Mouse (Mus musculus): ENCODE results near the gene Pik3ap1. TPM values are rescaled to one million over a fixed set of nuclear protein-coding genes. Genes with fewer than 3 reads are reported as not detected.
"Not testable (repeated sequence)": the region's sequence is repeated elsewhere in the genome, so short reads cannot be mapped to it uniquely, and the experiment has no call there.

Gene Pik3ap1
- polyA plus RNA-seq (2016; fragmentation: Nextera tagmentation; extraction: Ambion mirVana) = 1.3 and 1.4 TPM in 2 replicates

GRCm38 (mm10) chr19:41384922-41385508 lies at the start of gene Pik3ap1:
Gene Pik3ap1, minus strand, starts transcription at chr19:41385102.
- Histone ChIP-seq H3K9me3 (replicated peaks) (no peaks in the 10 kb centered on the region), H3K9ac (peak within 1 kb of the TSS; percentile 68), H3K4me2 (peak within 1 kb of the TSS; percentile 100), H3K27ac (ENCODE audit: poor library complexity, severe bottlenecking) (no peak within 1 kb of the TSS), H3K4me3 (peak within 1 kb of the TSS; percentile 60), H3K27me3 (replicated peaks) (peaks cover 11% of the 10 kb centered on the region; the same call in 1 of the 2 replicates), H3K36me3 (no peaks in the 10 kb centered on the region), H3K4me1 (replicated peaks) (peaks cover 22% of the 10 kb centered on the region)
- 1% methylated on average over 41 of the region's 41 CpGs for WGBS
- peak; percentile 48; the same call in 1 of the 2 replicates for ATAC-seq (ENCODE audit: insufficient number of reproducible peaks, low FRiP score)

DNA sequence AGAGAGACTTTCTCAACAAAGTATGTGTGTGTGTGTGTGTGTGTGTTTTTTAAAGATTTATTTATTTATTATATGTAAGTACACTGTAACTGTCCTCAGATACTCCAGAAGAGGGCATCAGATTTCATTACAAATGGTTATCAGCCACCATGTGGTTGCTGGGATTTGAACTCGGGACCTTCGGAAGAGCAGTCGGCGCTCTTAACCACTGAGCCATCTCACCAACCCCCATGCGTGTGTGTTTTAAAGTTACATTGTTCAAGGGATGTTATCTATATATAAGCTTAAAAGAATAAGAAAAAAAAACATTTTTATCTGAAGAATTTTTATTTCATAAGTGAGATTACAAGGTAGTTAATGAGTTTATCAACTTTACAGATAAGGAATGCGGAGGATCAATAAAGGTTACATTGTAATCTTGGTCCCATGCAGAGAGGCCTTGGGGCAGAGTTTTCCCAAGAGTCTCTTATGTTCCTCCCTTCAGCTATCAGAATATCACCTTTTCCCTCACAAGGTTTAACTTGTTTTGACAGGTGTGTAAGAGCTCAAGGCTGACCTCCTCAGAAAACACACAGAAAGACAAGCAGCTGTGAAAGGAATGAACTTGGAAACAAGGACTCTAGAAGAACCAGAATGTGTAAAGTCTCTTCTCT lies 46.7 kb upstream of the Pik3ap1 start:
- not testable (repeated sequence) for H3K27ac ChIP-seq (ENCODE audit: poor library complexity, severe bottlenecking); H3K9ac ChIP-seq; H3K36me3 ChIP-seq; H3K4me1 ChIP-seq (replicated peaks); H3K4me3 ChIP-seq; H3K4me2 ChIP-seq; H3K9me3 ChIP-seq (replicated peaks); ATAC-seq (ENCODE audit: insufficient number of reproducible peaks, low FRiP score); H3K27me3 ChIP-seq (replicated peaks)
- no CpG with 5 or more reads among the region's 6 CpGs for WGBS

DNA sequence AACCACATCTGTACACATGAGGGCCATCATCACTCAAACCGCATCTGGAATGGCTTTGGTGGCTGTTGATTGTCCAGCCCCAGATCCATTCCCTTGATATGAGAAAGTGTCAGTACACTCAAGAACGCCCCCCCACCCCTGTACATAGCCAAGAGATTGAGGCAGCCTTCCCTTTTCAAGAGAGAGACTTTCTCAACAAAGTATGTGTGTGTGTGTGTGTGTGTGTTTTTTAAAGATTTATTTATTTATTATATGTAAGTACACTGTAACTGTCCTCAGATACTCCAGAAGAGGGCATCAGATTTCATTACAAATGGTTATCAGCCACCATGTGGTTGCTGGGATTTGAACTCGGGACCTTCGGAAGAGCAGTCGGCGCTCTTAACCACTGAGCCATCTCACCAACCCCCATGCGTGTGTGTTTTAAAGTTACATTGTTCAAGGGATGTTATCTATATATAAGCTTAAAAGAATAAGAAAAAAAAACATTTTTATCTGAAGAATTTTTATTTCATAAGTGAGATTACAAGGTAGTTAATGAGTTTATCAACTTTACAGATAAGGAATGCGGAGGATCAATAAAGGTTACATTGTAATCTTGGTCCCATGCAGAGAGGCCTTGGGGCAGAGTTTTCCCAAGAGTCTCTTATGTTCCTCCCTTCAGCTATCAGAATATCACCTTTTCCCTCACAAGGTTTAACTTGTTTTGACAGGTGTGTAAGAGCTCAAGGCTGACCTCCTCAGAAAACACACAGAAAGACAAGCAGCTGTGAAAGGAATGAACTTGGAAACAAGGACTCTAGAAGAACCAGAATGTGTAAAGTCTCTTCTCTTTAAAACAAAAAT lies 41.2 kb upstream of the Pik3ap1 start:
- ATAC-seq (ENCODE audit: insufficient number of reproducible peaks, low FRiP score); H3K9me3 ChIP-seq (replicated peaks); H3K4me1 ChIP-seq (replicated peaks); H3K9ac ChIP-seq; H3K27ac ChIP-seq (ENCODE audit: poor library complexity, severe bottlenecking); H3K27me3 ChIP-seq (replicated peaks); H3K4me2 ChIP-seq; H3K36me3 ChIP-seq; H3K4me3 ChIP-seq: not testable (repeated sequence)
- no CpG with 5 or more reads among the region's 8 CpGs for WGBS

GRCm38 (mm10) chr19:41421264-41421663 lies 36.4 kb upstream of the Pik3ap1 start:
- no peaks in the 10 kb centered on the region for H3K36me3 ChIP-seq
- 39% methylated on average over 2 of the region's 2 CpGs for WGBS
- no peaks in the 10 kb centered on the region for H3K27me3 ChIP-seq (replicated peaks)
- ATAC-seq (ENCODE audit: insufficient number of reproducible peaks, low FRiP score) = no peak
- H3K27ac ChIP-seq (ENCODE audit: poor library complexity, severe bottlenecking) = no peak overlapping the region
- no peak overlapping the region for H3K4me3 ChIP-seq
- no peaks in the 10 kb centered on the region for H3K4me1 ChIP-seq (replicated peaks)
- no peaks in the 10 kb centered on the region for H3K9me3 ChIP-seq (replicated peaks)
- H3K9ac ChIP-seq = no peak overlapping the region
- no peak overlapping the region for H3K4me2 ChIP-seq

DNA sequence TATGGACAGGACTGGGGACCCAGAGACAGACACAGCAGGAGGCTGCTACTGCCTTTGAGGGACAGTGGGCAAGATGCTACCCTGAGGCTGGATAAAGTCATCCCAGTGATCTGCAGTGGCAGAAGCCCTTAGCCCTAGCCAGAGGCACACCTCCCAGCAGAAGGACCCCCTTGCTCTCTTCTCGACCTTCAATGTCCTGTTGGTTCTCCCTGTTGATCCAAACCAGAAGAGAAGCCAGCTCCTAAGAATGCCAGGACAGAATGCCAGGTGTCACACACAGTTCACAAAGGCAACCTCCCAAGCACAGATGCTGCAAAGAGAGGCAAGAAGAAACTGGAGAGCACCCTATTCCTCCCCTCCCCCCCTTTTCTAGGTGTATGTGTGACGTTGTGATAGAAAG lies 33.9 kb upstream of the Pik3ap1 start:
- no peak for ATAC-seq (ENCODE audit: insufficient number of reproducible peaks, low FRiP score)
- Histone ChIP-seq H3K9ac (no peak overlapping the region), H3K4me1 (replicated peaks) (no peaks in the 10 kb centered on the region), H3K27me3 (replicated peaks) (no peaks in the 10 kb centered on the region), H3K36me3 (no peaks in the 10 kb centered on the region), H3K4me2 (no peak overlapping the region), H3K4me3 (no peak overlapping the region), H3K27ac (ENCODE audit: poor library complexity, severe bottlenecking) (no peak overlapping the region), H3K9me3 (replicated peaks) (no peaks in the 10 kb centered on the region)
- WGBS = 67% methylated on average over 2 of the region's 2 CpGs

DNA sequence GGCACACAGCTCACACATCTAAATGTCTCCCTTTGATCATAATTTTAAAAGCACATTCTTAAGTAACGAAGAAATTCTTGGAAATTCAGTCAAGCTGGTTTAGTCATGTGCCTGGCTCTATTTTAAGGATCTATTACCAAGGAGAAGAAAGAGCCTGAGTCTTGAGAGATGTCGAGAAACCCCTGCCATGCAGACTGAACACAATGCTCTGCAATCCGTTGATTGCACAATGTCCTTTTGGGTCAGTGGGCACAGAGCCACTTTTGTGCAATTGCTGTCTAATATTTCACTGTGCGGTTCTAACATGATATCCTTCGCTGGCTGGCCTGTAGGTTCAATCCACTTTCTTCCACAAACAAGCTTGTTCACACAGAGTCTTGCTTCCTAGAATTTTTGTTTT lies 33.1 kb upstream of the Pik3ap1 start:
- no peak for ATAC-seq (ENCODE audit: insufficient number of reproducible peaks, low FRiP score)
- Histone ChIP-seq H3K9me3 (replicated peaks) (no peaks in the 10 kb centered on the region), H3K4me3 (no peak overlapping the region), H3K4me2 (no peak overlapping the region), H3K27ac (ENCODE audit: poor library complexity, severe bottlenecking) (no peak overlapping the region), H3K36me3 (no peaks in the 10 kb centered on the region), H3K27me3 (replicated peaks) (no peaks in the 10 kb centered on the region), H3K9ac (no peak overlapping the region), H3K4me1 (replicated peaks) (no peaks in the 10 kb centered on the region)
- 68% methylated on average over 5 of the region's 5 CpGs for WGBS

- Histone ChIP-seq H3K4me3 (no peak overlapping the region; the same call in 1 of the 2 replicates), H3K27ac (ENCODE audit: poor library complexity, severe bottlenecking) (no peak overlapping the region), H3K9me3 (replicated peaks) (0 out of 2 replicates have a peak, but pooled peaks cover 7% of the 10 kb centered on the region), H3K9ac (no peak overlapping the region), H3K4me1 (replicated peaks) (no peaks in the 10 kb centered on the region), H3K4me2 (peak overlapping the region; percentile 29), H3K36me3 (no peaks in the 10 kb centered on the region), H3K27me3 (replicated peaks) (no peaks in the 10 kb centered on the region)
- ATAC-seq (ENCODE audit: insufficient number of reproducible peaks, low FRiP score) = no peak
- 28% methylated on average over 9 of the region's 10 CpGs for WGBS
Observed at GRCm38 (mm10) chr19:41416201-41416600, 31.3 kb upstream of the Pik3ap1 start.

DNA sequence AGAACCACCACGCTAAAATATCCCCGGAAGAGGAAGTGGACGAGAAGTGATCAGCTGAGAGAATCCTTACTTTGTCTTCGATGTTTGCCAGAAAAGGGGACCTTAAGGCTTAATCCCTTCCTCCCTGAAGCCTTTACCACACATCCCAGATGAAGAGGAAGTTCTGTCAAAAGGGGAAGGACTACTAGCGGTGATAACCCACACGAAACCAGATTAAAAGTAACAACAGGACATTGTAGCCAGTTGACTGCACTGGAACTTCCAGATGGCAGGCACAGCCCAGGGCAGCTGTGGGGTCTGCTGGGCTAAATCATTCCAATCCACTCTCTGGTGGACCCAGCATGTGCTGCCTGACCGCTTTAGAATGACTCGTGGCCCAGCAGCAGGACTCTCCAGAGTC lies 17.7 kb upstream of the Pik3ap1 start:
- no peak for ATAC-seq (ENCODE audit: insufficient number of reproducible peaks, low FRiP score)
- H3K9ac ChIP-seq = no peak overlapping the region
- no peak overlapping the region for H3K4me2 ChIP-seq
- WGBS = 56% methylated on average over 8 of the region's 8 CpGs
- no peaks in the 10 kb centered on the region for H3K9me3 ChIP-seq (replicated peaks)
- no peaks in the 10 kb centered on the region for H3K4me1 ChIP-seq (replicated peaks)
- H3K4me3 ChIP-seq = no peak overlapping the region
- H3K27me3 ChIP-seq (replicated peaks) = no peaks in the 10 kb centered on the region
- H3K36me3 ChIP-seq = no peaks in the 10 kb centered on the region
- no peak overlapping the region for H3K27ac ChIP-seq (ENCODE audit: poor library complexity, severe bottlenecking)

- no peaks in the 10 kb centered on the region for H3K36me3 ChIP-seq
- no peak overlapping the region for H3K4me2 ChIP-seq
- no peak overlapping the region for H3K4me3 ChIP-seq
- WGBS = 82% methylated on average over 8 of the region's 8 CpGs
- ATAC-seq (ENCODE audit: insufficient number of reproducible peaks, low FRiP score) = no peak
- H3K9ac ChIP-seq = no peak overlapping the region
- H3K27ac ChIP-seq (ENCODE audit: poor library complexity, severe bottlenecking) = no peak overlapping the region
- no peaks in the 10 kb centered on the region for H3K9me3 ChIP-seq (replicated peaks)
- peaks cover 12% of the 10 kb centered on the region for H3K4me1 ChIP-seq (replicated peaks)
- peaks cover 1% of the 10 kb centered on the region; the same call in 1 of the 2 replicates for H3K27me3 ChIP-seq (replicated peaks)
Observed at GRCm38 (mm10) chr19:41390856-41391255, 6.0 kb upstream of the Pik3ap1 start.

DNA sequence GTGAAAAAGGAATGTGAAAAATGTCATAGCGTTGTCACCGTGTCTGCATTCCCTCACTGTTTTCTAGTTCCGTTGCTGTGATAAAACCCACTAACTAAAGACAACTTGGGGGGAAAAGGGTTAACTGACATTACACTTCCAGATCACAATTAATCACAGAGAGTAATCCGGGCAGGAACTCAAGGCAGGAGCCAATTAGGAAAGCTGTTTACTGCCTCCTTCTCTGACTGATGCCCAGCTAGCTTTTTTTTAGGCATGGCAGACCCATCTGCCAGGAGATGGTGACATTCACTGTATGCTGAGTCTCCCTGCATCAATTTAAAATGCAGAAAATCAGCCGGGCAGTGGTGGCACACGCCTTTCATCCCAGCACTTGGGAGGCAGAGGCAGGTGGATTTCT lies 4.4 kb upstream of the Pik3ap1 start:
- Histone ChIP-seq H3K9ac (no peak overlapping the region), H3K4me3 (no peak overlapping the region), H3K4me2 (no peak overlapping the region), H3K9me3 (replicated peaks) (no peaks in the 10 kb centered on the region), H3K27me3 (replicated peaks) (peaks cover 4% of the 10 kb centered on the region; the same call in 1 of the 2 replicates), H3K36me3 (no peaks in the 10 kb centered on the region), H3K4me1 (replicated peaks) (peaks cover 22% of the 10 kb centered on the region), H3K27ac (ENCODE audit: poor library complexity, severe bottlenecking) (no peak overlapping the region)
- no peak for ATAC-seq (ENCODE audit: insufficient number of reproducible peaks, low FRiP score)
- 20% methylated on average over 6 of the region's 6 CpGs for WGBS

DNA sequence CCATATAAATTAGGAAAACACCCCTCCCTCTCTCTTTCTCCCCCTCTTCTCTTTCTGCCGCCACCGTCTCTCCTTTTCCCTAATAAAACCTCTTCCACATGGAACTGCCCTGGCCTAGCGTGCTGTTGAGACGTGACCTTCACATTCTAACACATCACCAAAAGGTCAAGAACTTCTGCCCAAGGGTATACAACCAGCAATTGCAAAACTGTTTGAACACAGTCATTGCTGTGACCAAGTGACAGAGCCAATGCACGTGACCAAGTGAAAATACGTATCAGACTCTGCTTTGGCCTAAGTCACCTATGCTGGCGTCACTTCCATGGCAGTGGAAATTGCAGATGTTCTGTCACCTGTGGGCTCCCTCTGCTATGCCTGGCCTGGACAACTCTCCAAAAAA lies 3.3 kb upstream of the Pik3ap1 start:
- no peak overlapping the region for H3K9ac ChIP-seq
- no peaks in the 10 kb centered on the region for H3K36me3 ChIP-seq
- 89% methylated on average over 7 of the region's 7 CpGs for WGBS
- no peak overlapping the region for H3K4me3 ChIP-seq
- H3K4me1 ChIP-seq (replicated peaks) = peaks cover 22% of the 10 kb centered on the region
- H3K4me2 ChIP-seq = no peak overlapping the region
- H3K9me3 ChIP-seq (replicated peaks) = no peaks in the 10 kb centered on the region
- no peak for ATAC-seq (ENCODE audit: insufficient number of reproducible peaks, low FRiP score)
- no peak overlapping the region for H3K27ac ChIP-seq (ENCODE audit: poor library complexity, severe bottlenecking)
- peaks cover 10% of the 10 kb centered on the region; the same call in 1 of the 2 replicates for H3K27me3 ChIP-seq (replicated peaks)
